Mouse (Mus musculus) erythroblast, embryonic 14.5 days (primary cell): Measurements from ENCODE around the gene Klrb1a.

Experiments used
- GATA1 ChIP-seq: IDR thresholded peaks from 2 replicates; pipeline ENCODE4 v1.6.1; 2012; ENCODE audit warnings: low read length, inconsistent platforms, mixed read lengths
- TAL1 ChIP-seq: IDR thresholded peaks from 3 replicates; pipeline ENCODE4 v1.6.1; 2012; ENCODE audit warnings: low read length, inconsistent platforms, mixed read lengths

DNA sequence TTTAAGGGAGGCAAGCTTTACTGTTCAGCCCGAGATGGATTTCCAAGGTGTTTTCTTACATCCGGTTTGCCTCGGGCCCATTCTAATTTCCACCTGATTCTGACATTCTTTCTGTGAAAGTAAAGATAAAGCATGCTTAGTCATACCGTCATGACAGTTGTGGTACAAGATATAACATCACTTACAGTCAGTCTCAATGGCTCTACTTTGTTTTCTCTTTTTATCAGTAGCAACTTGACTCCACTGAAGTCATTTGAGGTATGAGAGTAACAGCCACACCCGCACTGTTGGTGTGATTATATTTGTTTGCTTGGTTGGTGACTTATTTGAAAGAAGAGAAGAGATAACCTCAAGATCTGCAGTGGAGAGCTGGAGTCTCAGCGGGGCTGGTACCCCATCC is 35.7 kb downstream of the Klrb1a start:
- TF ChIP-seq GATA1 (no peak), TAL1 (no peak)
